Mouse (Mus musculus): ENCODE data around the gene Ghrh.

- TF ChIP-seq CTCF (IDR thresholded peaks at IDR 0.05; ENCODE audit: low read depth) (no peak), EP300 (optimal IDR thresholded peaks at IDR 0.05) (no peak)
Measured at GRCm38 (mm10) chr2:157322029-157322766, 25.1 kb downstream of the Ghrh start.

Measured in stomach, postnatal 0 days (tissue).